Mouse (Mus musculus): ENCODE data around the gene Ccdc28a.

Ccdc28a gene

DNA sequence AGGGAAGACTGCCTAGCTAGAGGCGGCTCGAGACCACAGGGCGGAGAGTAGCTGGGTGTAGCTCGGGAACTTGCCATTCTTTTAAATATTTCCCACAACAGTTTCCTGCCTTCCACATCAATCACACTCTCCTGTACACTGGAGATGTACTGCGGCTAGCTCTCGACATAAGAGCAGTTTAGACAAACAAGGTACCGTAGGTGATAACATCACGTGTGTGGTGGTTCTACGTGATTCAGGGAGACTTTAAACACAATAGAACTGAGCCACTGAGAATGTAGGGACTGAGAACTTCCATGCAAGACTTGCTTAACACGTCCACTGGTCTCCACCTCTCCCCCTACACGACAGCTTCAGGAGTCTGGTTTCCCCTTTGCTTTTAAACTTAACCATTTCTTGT lies 41.6 kb downstream of the Ccdc28a start:
- no peak for DNase-seq

DNA sequence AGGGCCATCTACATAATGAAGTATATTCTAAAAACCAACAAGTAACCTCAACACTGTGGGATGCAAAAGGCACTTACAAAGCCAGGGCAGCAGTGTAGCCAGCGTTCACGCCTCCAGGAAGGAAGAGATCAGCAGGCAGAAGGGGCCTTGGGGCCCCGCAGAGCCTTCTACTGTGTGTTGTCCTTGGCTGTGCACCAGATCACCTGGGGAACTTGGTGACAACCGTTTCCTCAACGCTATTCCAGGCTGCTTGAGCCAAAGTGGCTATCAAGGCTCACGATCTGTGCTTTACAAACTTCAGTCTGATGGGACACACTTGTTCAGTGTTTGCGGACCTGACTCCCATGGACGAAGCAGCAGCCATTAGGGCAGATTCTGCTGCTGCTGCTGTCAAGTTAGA lies 43.1 kb downstream of the Ccdc28a start:
- DNase-seq, result no peak

DNA sequence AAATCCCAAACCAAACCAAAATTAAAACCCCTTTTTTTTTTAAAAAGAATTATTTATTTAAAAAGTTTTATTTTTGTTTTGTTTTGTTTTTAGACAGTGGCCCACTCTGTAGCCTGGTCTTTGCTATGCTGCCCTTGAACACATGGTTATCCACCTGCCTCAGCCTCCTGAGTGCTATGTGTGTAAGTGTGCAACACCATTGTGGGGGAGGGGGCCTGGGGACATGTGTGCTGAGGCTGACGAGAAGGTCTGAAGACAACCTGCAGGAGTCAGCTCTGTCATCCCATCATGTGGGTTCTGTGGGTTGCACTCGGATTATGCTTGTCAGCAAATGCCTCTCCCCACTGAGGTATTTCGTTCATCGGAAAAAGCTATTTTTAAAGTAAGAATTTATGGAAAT lies 45.3 kb downstream of the Ccdc28a start:
- DNase-seq, result no peak

DNA sequence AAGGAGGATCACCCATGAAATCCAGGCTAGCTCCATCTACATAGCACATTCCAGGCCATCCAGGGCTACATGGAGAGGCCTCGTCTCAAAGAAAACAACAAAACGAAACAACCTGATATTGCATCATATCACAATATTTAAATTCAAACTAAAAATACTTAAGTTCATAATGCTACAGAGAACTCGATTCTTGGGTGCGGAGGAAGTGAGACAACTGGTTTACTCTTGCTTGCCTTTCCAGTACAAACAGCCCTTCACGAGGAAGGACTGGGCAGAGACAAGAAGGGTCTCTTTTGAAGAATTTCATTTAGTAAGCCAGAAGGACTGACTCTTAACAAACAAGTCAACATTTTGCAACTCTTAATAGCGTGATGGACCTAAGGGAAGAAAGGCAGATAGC lies 46.2 kb downstream of the Ccdc28a start:
- DNase-seq, result no peak

DNA sequence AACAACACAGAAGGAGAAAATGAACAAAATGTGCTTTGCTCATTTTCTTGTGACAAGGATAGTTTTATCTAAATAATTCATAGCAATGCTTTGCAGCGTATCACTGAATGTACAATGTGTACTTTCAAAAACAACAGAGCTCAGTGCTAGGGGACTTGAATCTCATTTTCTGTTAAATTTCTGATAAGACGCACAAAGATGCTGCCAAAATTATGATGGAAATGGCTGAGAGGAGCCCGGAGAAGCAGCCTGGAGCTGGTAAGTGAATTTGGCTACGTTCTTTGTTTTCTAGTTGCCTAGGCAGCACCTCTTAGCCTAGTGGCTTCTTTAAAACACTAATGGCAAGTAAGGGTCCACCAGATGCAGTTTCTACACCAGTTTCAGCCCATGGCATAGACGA lies 52.6 kb downstream of the Ccdc28a start:
- DNase-seq, result no peak

DNA sequence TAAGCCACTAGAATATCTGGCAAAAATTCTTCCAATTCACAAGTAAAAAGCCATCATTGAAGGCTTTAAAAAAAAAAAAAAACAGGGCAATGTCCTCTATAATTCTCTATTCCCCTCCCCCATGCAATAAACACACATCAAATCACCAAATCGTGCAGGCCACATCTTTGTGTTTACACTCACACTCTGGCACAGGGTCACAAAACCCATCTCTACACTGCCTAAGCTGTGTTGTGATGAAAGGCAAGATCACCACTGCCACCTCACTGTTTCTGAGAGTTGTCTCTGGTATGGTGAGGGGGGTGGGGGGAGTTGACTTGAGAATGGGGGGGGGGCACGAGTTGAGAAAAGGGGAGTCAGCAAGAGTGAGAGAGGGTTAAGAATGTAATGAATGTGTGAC lies 57.5 kb downstream of the Ccdc28a start:
- DNase-seq, result no peak

DNA sequence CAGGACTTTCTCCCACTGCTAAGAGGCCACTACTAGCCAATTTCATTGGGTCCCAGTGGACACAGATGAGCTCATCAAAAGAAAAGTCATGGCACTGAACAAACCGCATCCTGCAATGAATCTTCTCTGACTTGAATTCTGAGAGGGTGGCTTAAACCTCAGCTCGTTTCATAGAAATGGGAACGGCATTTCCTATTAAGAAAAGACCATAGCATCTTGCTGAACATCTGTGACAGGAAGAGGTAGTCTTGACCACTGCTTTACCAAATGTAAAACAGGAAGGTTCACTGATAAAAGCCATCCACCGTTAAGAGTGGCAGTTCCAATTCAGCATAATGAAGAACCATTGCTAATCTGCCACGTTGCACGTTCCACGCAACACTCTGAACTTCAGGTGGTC lies 58.1 kb downstream of the Ccdc28a start:
- no peak for DNase-seq

DNA sequence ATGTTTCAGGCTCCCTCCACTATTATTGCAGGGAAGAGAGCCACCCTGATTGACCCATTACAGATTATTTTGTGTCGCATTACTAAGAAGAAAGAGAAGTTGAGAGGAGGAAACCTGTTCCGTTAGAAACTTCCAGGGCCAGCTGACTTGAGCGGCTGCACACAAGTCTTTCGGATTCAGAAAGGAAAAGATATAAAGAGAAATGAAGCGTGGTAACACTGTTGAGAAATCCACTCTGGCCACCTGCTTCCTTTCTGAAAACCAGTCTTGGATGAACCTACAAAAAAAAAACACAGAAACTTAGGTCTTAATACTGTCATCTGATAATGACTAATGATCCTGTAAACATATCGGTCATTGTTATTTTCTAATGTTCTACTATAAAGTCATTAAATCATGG lies 59.7 kb downstream of the Ccdc28a start:
- DNase-seq, result no peak
